Mouse (Mus musculus) kidney, embryonic 16.5 days (tissue): Measurements from ENCODE around the gene 1700092M07Rik. TPM values are rescaled to one million over a fixed set of nuclear protein-coding genes. Genes with fewer than 3 reads are reported as not detected.

ENCODE experiments used
- ATAC-seq: fragments of 200-750 bp; cut with Nextera tagmentation; 2 replicates; pipeline ENCODE4 v1.8.0; 2017; ENCODE audit warnings: moderate TSS enrichment; ENCODE audit not compliant: low FRiP score, low TSS enrichment
- H3K27ac ChIP-seq: fragments of 300-500 bp; sonication (generic); 2 replicates; pipeline ENCODE4 v1.5.1; 2014; ENCODE audit warnings: low read length
- H3K27me3 ChIP-seq: fragments of 300-500 bp; sonication (generic); 2 replicates; pipeline ENCODE4 v1.6.1; 2014; ENCODE audit warnings: low read length, control low read depth, mixed read lengths; ENCODE audit not compliant: insufficient read depth
- H3K36me3 ChIP-seq: fragments of 300-500 bp; sonication (generic); 2 replicates; pipeline ENCODE4 v1.6.1; 2014; ENCODE audit warnings: low read length, control low read depth, mixed read lengths; ENCODE audit not compliant: insufficient read depth
- H3K4me1 ChIP-seq: fragments of 300-500 bp; sonication (generic); 2 replicates; pipeline ENCODE4 v1.6.1; 2014; ENCODE audit warnings: low read length, control low read depth, mixed read lengths; ENCODE audit not compliant: insufficient read depth
- H3K4me2 ChIP-seq: fragments of 300-500 bp; sonication (generic); replicated peaks from 2 replicates; pipeline ENCODE4 v1.6.1; 2014; ENCODE audit warnings: low read depth, low read length
- H3K4me3 ChIP-seq: fragments of 300-500 bp; sonication (generic); 2 replicates; pipeline ENCODE4 v1.5.1; 2014; ENCODE audit warnings: mild to moderate bottlenecking, low read length
- H3K9ac ChIP-seq: fragments of 300-500 bp; sonication (generic); replicated peaks from 2 replicates; pipeline ENCODE4 v1.6.1; 2014; ENCODE audit warnings: low read length
- H3K9me3 ChIP-seq: fragments of 300-500 bp; sonication (generic); 2 replicates; pipeline ENCODE4 v1.6.1; 2016; ENCODE audit warnings: low read length, control low read depth
- WGBS: fragments of 180-500 bp; shearing (Covaris S2); extraction: QIAGEN DNeasy Blood & Tissue Kit; methylation state at CpG from one replicate; pipeline ENCODE4 v1.1.7; 2014; 5-methylcytosine and 5-hydroxymethylcytosine counted together
- polyA plus RNA-seq: library from polyadenylated mRNA; unstranded; fragments of >200 nt; fragmentation: Nextera tagmentation; extraction: Ambion mirVana; gene quantifications from 2 replicates; pipeline ENCODE4 v1.2.1, GENCODE M21; 2015

Gene 1700092M07Rik
- polyA plus RNA-seq, 1 experiment from 2014 or later = 2.0 TPM

DNA sequence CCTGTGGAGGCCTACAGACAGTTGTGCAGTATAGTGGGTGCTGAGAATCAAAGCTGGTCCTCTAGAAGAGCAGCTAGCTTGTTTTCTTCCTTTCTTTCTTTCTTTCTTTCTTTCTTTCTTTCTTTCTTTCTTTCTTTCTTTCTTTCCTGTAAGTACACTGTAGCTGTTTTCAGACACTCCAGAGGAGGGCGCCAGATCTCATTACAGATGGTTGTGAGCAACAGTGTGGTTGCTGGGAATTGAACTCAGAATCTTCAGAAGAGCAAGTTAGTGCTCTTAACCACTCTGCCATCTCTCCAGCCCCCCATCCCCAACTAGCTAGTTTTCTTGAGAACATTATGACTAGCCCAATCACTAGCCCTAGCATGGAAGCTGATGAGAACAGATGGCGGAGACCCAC lies 20.2 kb downstream of the 1700092M07Rik start:
- ATAC-seq = no peak
- H3K36me3 ChIP-seq = peaks cover 37% of the 10 kb centered on the region

DNA sequence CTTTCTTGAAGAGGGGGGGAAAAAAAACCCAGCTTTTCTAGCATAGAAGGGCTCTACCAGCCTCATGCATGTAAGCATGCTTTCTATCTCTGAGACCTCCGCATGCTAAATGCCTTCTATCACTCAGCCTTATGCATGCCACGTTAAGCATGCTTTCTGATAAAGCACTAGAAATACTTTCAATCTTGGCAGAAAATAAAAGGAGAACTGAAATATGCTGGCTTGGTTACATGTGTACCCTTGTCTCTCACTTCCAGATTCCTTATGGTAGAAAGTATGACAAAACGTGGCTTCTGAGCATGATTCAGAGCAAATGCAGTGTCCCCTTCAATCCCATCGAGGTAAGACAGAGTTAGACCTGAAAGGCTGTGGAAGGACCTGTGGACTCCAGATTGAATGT lies 22.8 kb downstream of the 1700092M07Rik start:
- H3K4me3 ChIP-seq = no peak overlapping the region
- H3K9me3 ChIP-seq = peaks cover 8% of the 10 kb centered on the region; the same call in 1 of the 2 replicates
- ATAC-seq = no peak
- H3K4me2 ChIP-seq = no peak overlapping the region
- whole genome bisulfite sequencing = 92% methylated on average over 4 of the region's 4 CpGs
- H3K4me1 ChIP-seq = peaks cover 6% of the 10 kb centered on the region; the same call in 1 of the 2 replicates
- no peak overlapping the region for H3K9ac ChIP-seq
- no peak overlapping the region for H3K27ac ChIP-seq
- H3K27me3 ChIP-seq = no peaks in the 10 kb centered on the region
- peaks cover 62% of the 10 kb centered on the region for H3K36me3 ChIP-seq

More for the DNA sequence above, 20.2 kb downstream of the 1700092M07Rik start:
- no peak overlapping the region for H3K9ac ChIP-seq
- H3K4me2 ChIP-seq = no peak overlapping the region
- no peak overlapping the region for H3K27ac ChIP-seq
- peaks cover 16% of the 10 kb centered on the region for H3K4me1 ChIP-seq
- 96% methylated on average over 2 of the region's 2 CpGs for WGBS
- no peak overlapping the region for H3K4me3 ChIP-seq
- H3K9me3 ChIP-seq = peaks cover 7% of the 10 kb centered on the region; the same call in 1 of the 2 replicates
- H3K27me3 ChIP-seq = no peaks in the 10 kb centered on the region

DNA sequence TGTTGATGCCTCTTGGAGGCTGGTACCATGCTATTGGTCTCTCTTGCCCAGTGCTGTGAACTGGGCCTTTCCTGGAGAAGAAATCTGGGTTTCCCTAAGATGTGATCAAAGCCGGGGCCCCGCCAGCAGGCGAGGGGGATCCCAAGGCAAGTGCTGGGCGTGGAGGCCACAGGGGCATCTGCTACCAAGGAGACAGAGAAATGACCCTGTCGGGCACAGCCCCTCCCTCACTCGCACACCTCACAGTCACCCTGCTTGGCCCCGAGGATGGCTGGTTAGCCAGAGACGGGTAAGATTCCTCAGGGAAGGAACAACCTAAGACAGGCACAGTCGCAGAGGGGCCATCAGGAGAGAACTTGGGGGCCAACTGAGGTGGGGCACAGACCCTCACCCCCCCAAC lies 25.0 kb downstream of the 1700092M07Rik start:
- Histone ChIP-seq H3K9ac (no peak overlapping the region), H3K4me3 (no peak overlapping the region), H3K27me3 (no peaks in the 10 kb centered on the region), H3K36me3 (peaks cover 76% of the 10 kb centered on the region), H3K27ac (no peak overlapping the region), H3K4me1 (peaks cover 5% of the 10 kb centered on the region), H3K4me2 (no peak overlapping the region), H3K9me3 (peaks cover 8% of the 10 kb centered on the region; the same call in 1 of the 2 replicates)
- WGBS = 98% methylated on average over 9 of the region's 9 CpGs
- no peak for ATAC-seq

DNA sequence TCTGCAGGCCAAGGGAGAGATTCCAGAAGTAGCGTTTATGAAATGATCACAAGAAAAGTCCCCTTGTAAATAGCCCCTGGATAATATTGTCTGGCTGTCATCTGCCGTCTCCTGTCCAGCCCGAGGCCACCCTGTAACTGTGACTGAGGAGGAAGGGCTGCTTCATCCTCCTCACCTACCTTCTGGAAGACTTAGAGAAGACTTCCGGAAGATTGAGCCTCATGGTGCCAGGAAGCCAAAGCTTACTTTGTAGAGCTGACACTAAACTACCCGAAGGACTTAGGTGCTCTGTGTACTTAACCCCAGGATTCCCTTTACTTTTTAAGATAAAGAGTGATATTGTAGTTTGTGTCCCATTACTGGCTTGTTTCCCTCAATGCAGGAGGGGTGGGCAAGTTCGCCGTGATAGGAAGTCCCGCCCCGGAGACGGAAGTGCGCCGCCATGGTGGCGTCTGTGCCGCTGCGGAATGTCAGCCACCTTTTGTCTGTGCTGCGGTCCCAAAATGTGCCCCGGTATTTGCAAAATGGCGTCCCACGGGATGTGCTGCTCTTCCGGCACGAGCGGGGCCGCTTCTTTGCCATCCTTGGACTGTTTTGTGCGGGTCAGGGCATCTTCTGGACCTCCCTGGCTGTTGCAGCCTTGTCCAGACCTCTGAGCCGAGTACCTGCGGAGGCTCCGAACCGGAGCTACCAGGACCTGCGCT lies 30.2 kb downstream of the 1700092M07Rik start, which contains the start of gene Tmem223:
TSS of gene Tmem223 (plus strand) at position 430 of the 704 bp plus-strand sequence.
- Histone ChIP-seq H3K4me2 (peak within 1 kb of the TSS; percentile 69), H3K27me3 (no peaks in the 10 kb centered on the region), H3K4me3 (peak within 1 kb of the TSS; percentile 91), H3K9ac (peak within 1 kb of the TSS; percentile 90), H3K36me3 (peaks cover 48% of the 10 kb centered on the region), H3K9me3 (peaks cover under 1% of the 10 kb centered on the region; the same call in 1 of the 2 replicates), H3K27ac (peak within 1 kb of the TSS; percentile 94), H3K4me1 (peaks cover 26% of the 10 kb centered on the region)
- peak; percentile 32; the same call in 1 of the 2 replicates for ATAC-seq
- 20% methylated on average over 29 of the region's 29 CpGs for WGBS

DNA sequence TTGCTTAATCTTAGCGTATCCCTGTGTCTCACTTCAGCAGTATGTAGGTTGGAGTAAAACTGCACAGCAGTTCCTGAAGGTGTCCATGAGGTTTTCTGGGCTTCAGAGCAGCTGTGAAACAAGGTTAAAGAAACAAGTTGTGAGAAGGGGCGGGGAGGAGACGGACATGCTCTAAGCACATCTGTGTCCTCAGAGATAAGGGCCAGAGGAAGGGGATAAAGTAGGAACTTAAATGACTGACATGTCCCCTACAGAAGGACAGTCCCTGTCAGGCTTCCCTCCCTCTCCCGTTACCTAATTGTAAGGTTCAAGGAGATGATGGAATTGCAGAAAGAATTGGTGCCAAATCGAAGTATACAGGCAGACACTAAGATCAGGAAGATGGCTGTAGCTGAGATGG lies 32.5 kb downstream of the 1700092M07Rik start:
- peak overlapping the region; percentile 86 for H3K4me3 ChIP-seq
- H3K4me1 ChIP-seq = peaks cover 31% of the 10 kb centered on the region
- 79% methylated on average over 5 of the region's 5 CpGs for WGBS
- no peaks in the 10 kb centered on the region for H3K27me3 ChIP-seq
- H3K27ac ChIP-seq = peak overlapping the region; percentile 35; the same call in 1 of the 2 replicates
- H3K4me2 ChIP-seq = peak overlapping the region; percentile 96
- peaks cover 25% of the 10 kb centered on the region for H3K36me3 ChIP-seq
- no peaks in the 10 kb centered on the region for H3K9me3 ChIP-seq
- no peak for ATAC-seq
- peak overlapping the region; percentile 98 for H3K9ac ChIP-seq

DNA sequence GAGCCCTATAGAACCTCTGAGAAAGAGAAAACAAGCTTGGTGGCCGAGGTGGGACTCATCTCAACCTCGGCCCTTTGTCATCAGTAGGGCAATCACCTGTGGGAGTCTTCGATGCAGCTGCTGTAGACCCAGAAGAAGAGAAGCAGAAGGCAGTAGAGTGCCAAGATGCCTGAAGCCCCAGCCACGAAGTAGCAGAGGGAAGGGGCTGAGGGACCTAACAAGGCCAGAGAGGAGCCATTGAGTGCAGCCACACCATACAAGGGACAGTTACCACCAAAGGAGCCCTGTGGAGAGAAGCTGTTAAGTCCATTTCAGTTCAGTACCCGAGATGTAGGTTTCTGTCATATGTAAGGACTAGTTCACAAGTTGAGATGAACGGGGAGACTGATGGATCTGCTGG lies 32.9 kb downstream of the 1700092M07Rik start:
- ATAC-seq = no peak
- 51% methylated on average over 6 of the region's 6 CpGs for WGBS
- Histone ChIP-seq H3K4me3 (peak overlapping the region; percentile 86), H3K9ac (peak overlapping the region; percentile 98), H3K36me3 (peaks cover 22% of the 10 kb centered on the region), H3K4me2 (peak overlapping the region; percentile 96), H3K4me1 (peaks cover 31% of the 10 kb centered on the region), H3K27me3 (no peaks in the 10 kb centered on the region), H3K27ac (peak overlapping the region; percentile 35; the same call in 1 of the 2 replicates), H3K9me3 (no peaks in the 10 kb centered on the region)

DNA sequence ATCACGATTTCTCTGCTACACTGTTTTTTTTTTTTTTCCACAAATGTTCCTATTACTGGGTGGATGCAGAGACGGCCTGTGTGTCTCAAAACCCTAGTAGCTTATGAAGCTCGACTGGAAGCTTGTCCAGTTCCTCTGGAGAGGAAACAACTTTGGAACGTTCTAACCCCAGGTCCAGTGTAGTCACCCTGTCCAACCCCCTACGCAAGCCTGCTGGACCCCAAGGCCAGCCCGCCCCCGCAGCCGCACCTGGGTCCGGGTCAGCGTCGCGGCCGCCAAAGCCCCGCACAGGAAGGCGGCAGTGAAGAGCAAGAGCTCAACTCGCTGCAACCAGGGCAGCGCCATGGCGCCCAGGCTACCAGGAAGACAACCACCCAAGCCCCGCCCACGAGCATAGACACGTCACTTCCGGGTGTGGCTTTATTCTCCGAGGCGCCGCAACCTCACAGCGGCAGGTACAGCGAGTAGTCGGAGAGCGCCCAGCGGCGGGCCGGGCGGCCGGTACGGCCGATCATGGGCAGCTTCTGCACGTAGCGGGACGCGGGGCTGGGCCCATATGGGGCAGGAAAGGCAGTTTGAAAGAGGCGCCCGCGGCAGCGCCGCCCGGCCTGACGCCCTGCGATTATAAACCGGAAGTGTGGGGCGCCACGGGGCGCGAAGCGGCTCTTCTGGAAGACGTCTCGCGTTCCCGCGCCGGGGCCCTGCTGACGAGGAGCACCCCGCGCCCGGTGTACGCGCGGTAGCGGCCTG lies 33.7 kb downstream of the 1700092M07Rik start, which contains the start of gene Tmem179b:
TSS of gene Tmem179b (minus strand) at position 382 of the 750 bp plus-strand sequence.
- no peaks in the 10 kb centered on the region for H3K27me3 ChIP-seq
- ATAC-seq = peak; percentile 91

DNA sequence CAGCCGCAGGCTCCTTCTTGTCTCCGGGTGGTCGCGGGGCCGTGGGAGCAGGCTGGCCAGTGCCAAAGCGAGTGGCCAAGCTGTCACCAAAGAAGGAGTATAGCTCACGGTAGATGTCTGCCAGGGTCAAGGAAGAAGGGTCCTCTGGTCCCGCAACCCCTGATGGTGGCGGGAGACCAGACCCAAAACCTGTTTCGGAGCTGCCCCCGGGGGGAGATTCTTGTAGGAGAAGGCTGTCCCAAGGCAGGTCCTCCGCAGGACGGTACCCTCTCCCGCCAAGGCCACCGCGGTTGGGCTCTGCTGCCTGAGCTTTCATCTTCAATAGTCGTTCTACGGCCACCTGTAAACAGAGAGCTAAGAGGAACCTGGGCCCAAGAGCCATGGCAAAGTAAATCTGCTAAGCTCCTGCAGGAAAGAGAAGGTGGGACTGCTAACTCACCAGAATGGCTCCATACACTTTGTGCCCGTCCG lies 34.5 kb downstream of the 1700092M07Rik start:
- Histone ChIP-seq H3K36me3 (peaks cover 23% of the 10 kb centered on the region), H3K4me2 (peak overlapping the region; percentile 96), H3K9me3 (no peaks in the 10 kb centered on the region), H3K9ac (peak overlapping the region; percentile 98), H3K27ac (peak overlapping the region; percentile 97), H3K4me3 (peak overlapping the region; percentile 86), H3K27me3 (no peaks in the 10 kb centered on the region), H3K4me1 (peaks cover 31% of the 10 kb centered on the region)
- ATAC-seq = no peak; the same call in 1 of the 2 replicates
- WGBS = 2% methylated on average over 20 of the region's 20 CpGs

More for the DNA sequence above, 33.7 kb downstream of the 1700092M07Rik start, which contains the start of gene Tmem179b:
- peak within 1 kb of the TSS; percentile 96 for H3K4me2 ChIP-seq
- H3K4me1 ChIP-seq = peaks cover 31% of the 10 kb centered on the region
- H3K4me3 ChIP-seq = peak within 1 kb of the TSS; percentile 86
- H3K9me3 ChIP-seq = no peaks in the 10 kb centered on the region
- under 1% methylated on average over 68 of the region's 68 CpGs for WGBS
- peak within 1 kb of the TSS; percentile 98 for H3K9ac ChIP-seq
- H3K36me3 ChIP-seq = peaks cover 22% of the 10 kb centered on the region
- H3K27ac ChIP-seq = peak within 1 kb of the TSS; percentile 97

DNA sequence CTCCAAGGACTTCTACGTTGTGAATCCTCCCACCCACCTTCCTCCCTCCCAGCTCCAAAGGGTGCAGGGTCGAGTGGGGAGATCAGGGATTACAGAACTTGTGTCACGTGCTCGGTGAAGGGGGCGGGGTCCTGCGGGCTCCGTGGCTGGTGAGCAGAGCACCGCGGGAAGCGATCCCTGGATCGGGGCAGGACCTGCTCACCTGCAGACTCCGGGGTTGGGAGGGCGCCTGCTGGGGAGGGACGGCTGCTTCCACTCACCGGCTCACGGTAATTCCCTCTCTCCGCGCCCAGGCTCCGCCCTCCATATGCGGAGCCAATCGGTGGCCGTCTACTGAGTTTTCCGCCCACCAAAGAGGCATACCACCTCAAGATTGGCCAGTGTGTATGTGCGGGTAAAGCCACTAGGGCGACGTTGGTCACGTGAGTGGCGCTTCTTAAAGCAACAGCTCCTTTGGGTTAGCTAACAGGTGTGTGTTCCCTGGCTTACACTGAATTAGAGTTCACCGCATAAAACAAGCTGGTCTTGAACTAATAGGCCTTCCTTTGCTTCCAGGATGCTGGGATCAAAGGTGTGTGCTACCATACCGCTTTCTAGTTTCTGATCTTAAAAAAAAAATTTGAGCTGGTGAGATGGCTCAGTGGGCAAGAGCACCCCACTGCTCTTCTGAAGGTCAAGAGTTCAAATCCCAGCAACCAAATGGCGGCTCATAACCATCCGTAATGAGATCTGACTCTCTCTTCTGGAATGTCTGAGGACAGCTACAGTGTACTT lies 45.7 kb downstream of the 1700092M07Rik start, which contains the start of gene Taf6l:
TSS of gene Taf6l (minus strand) at position 410 of the 774 bp plus-strand sequence.
- peak within 1 kb of the TSS; percentile 57 for H3K4me2 ChIP-seq
- WGBS = under 1% methylated on average over 32 of the region's 32 CpGs
- H3K36me3 ChIP-seq = peaks cover 28% of the 10 kb centered on the region
- H3K4me3 ChIP-seq = peak within 1 kb of the TSS; percentile 73
- peak within 1 kb of the TSS; percentile 86 for H3K27ac ChIP-seq
- H3K27me3 ChIP-seq = no peaks in the 10 kb centered on the region
- peak within 1 kb of the TSS; percentile 68 for H3K9ac ChIP-seq
- peaks cover 7% of the 10 kb centered on the region for H3K4me1 ChIP-seq
- no peaks in the 10 kb centered on the region for H3K9me3 ChIP-seq
- peak; percentile 99 for ATAC-seq
